8 mouse cellular contexts compared by ENCODE assay signal in the genomic region with DNA sequence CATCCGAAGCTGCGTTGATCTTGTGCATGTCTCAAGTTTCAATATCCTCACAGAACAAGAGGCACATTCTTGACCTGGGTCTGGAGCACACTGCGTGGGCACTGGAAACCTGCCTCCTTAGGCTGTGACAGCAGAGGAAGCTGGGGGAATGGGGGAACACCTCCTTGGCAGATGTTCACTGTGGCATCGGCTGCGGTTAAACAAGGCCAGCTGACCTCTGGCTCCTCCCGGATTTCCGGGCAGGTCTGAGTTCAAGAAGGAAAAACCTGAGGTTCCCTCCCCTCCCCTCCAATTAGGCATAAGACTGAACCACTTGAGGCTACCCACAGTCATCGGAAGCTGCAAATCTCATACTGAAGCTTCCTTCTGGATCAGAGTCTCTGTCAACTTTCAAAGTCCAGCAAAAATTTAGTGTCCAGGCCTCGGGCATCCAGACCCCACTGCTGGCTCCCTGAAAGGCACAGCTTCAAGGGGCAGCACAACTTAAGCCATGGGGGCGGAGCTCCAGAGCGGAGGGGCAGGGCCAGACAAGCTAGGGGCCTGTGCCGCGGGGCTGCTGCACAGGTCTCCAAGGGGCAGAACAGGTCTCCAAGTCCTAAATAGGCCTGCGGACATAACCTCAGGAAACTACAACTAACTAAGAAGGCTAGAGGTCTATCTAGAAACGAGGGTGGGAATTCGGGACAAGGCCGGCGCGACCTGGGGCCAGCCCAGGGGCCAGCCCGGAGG. TPM values are rescaled to one million over a fixed set of nuclear protein-coding genes. Genes with fewer than 3 reads are reported as not detected.
DNase-seq lines count a peak whose midpoint lies in the region; ATAC-seq and TF ChIP-seq lines count a peak whose summit lies in the region.

No protein-coding gene starts in this region.

- H3K9ac ChIP-seq in embryonic facial prominence, embryonic 11.5 days (replicated peaks; ENCODE audit: low read length) = peak overlapping the region; percentile 39; the same call in 1 of the 2 replicates
- peak overlapping the region; percentile 32 for H3K9ac ChIP-seq in intestine, embryonic 14.5 days (ENCODE audit: low read length)

- WGBS in cerebellum, adult 2 months = 36% methylated on average over 20 of the region's 20 CpGs
- 5% methylated on average over 20 of the region's 20 CpGs for WGBS in embryonic facial prominence, embryonic 11.5 days
- 6% methylated on average over 20 of the region's 20 CpGs for WGBS in intestine, embryonic 14.5 days
- 8% methylated on average over 20 of the region's 20 CpGs for WGBS in macrophage (ENCODE audit: missing documents)

- no peaks in the 10 kb centered on the region for H3K79me2 ChIP-seq in macrophage (ENCODE audit: inconsistent target)

- no peaks in the 10 kb centered on the region for H3K27me3 ChIP-seq in cerebellum, adult 2 months (ENCODE audit: control insufficient read depth, insufficient read depth, low read length)
- peaks cover 16% of the 10 kb centered on the region for H3K27me3 ChIP-seq in embryonic facial prominence, embryonic 11.5 days (ENCODE audit: control insufficient read depth, insufficient read depth, low read length)
- H3K27me3 ChIP-seq in intestine, embryonic 14.5 days (replicated peaks; ENCODE audit: control insufficient read depth, insufficient read depth, low read length) = peaks cover 26% of the 10 kb centered on the region

- no peak for TF ChIP-seq CTCF in cerebellum, adult 2 months (IDR thresholded peaks at IDR 0.05; ENCODE audit: borderline replicate concordance, insufficient read depth, low read depth, low read length)

- peak overlapping the region; percentile 2 for H3K4me3 ChIP-seq in cerebellum, adult 2 months (replicated peaks; ENCODE audit: insufficient read depth, low read depth, low read length)
- H3K4me3 ChIP-seq in embryonic facial prominence, embryonic 11.5 days (ENCODE audit: low read depth, low read length) = peak overlapping the region; percentile 71
- H3K4me3 ChIP-seq in intestine, embryonic 14.5 days (ENCODE audit: low read depth, low read length) = peak overlapping the region; percentile 62
- H3K4me3 ChIP-seq in macrophage (ENCODE audit: inconsistent target) = peak overlapping the region; percentile 19; the same call in 1 of the 2 replicates

- peak; percentile 40 for ATAC-seq in embryonic facial prominence, embryonic 11.5 days (replicated peaks; ENCODE audit: insufficient number of reproducible peaks, low FRiP score, low TSS enrichment, low read depth)
- ATAC-seq in intestine, embryonic 14.5 days (replicated peaks; ENCODE audit: low FRiP score, low TSS enrichment, low read depth) = peak; percentile 36

- DNase-seq in cerebellum, adult 2 months = no peak
- no peak for DNase-seq in cerebellum, postnatal 4 days (ENCODE audit: low spot score in 2 of 2)
- peak; percentile 74 for DNase-seq in 3T3-L1 (ENCODE audit: low read depth, low spot score)
- peak; percentile 28 for DNase-seq in embryonic facial prominence, embryonic 11.5 days (ENCODE audit: low spot score)
- DNase-seq in intestine, embryonic 14.5 days (ENCODE audit: low spot score) = no peak
- DNase-seq in thymus, postnatal 4 days = peak; percentile 66
- no peak for DNase-seq in layer of hippocampus, adult 18-20 months (ENCODE audit: low spot score in 2 of 2)

- H3K9me3 ChIP-seq in embryonic facial prominence, embryonic 11.5 days (replicated peaks; ENCODE audit: control insufficient read depth, low read length) = no peaks in the 10 kb centered on the region
- H3K9me3 ChIP-seq in intestine, embryonic 14.5 days (ENCODE audit: control insufficient read depth, low read length) = no peaks in the 10 kb centered on the region

- H3K36me3 ChIP-seq in embryonic facial prominence, embryonic 11.5 days (replicated peaks; ENCODE audit: control insufficient read depth, insufficient read depth, low read depth, low read length) = no peaks in the 10 kb centered on the region
- H3K36me3 ChIP-seq in intestine, embryonic 14.5 days (ENCODE audit: control insufficient read depth, insufficient read depth, low read length) = no peaks in the 10 kb centered on the region
- H3K36me3 ChIP-seq in macrophage (ENCODE audit: inconsistent target) = no peaks in the 10 kb centered on the region

- no peak overlapping the region for H3K27ac ChIP-seq in cerebellum, adult 2 months (ENCODE audit: insufficient read depth, low read length)
- peak overlapping the region; percentile 15; the same call in 1 of the 2 replicates for H3K27ac ChIP-seq in embryonic facial prominence, embryonic 11.5 days (replicated peaks; ENCODE audit: low read depth, low read length)
- H3K27ac ChIP-seq in intestine, embryonic 14.5 days (ENCODE audit: low read depth) = peak overlapping the region; percentile 64; the same call in 1 of the 2 replicates
- H3K27ac ChIP-seq in macrophage = peak overlapping the region; percentile 45

- no peak for TF ChIP-seq POLR2A in cerebellum, adult 2 months (IDR thresholded peaks at IDR 0.05; ENCODE audit: borderline replicate concordance, insufficient read depth, low read length)

- peaks cover 17% of the 10 kb centered on the region for H3K4me1 ChIP-seq in cerebellum, adult 2 months (ENCODE audit: control insufficient read depth, insufficient read depth, low read length)
- H3K4me1 ChIP-seq in embryonic facial prominence, embryonic 11.5 days (ENCODE audit: control insufficient read depth, insufficient read depth, low read length) = peaks cover 16% of the 10 kb centered on the region
- H3K4me1 ChIP-seq in intestine, embryonic 14.5 days (replicated peaks; ENCODE audit: control insufficient read depth, insufficient read depth, low read length) = peaks cover 29% of the 10 kb centered on the region

- peak overlapping the region; percentile 53 for H3K4me2 ChIP-seq in embryonic facial prominence, embryonic 11.5 days (ENCODE audit: low read depth, low read length)
- H3K4me2 ChIP-seq in intestine, embryonic 14.5 days (ENCODE audit: low read length) = peak overlapping the region; percentile 56

RNA-seq across cellular contexts. Expression of gene Zfpm1, which starts 1.2 kb away (rescaled TPM):
- 19.6 and 20.1 TPM in 2 replicates for polyA plus RNA-seq in cerebellum, adult 2 months (2012; rRNA removed)
- polyA plus RNA-seq in embryonic facial prominence, embryonic 11.5 days (2014; fragmentation: Nextera tagmentation; extraction: Ambion mirVana) = 1.5 and 1.8 TPM in 2 replicates
- 4.2 and 6.4 TPM in 2 replicates for polyA plus RNA-seq in intestine, embryonic 14.5 days (2014; fragmentation: Nextera tagmentation; extraction: Ambion mirVana)
- 1 to 10 TPM in 24 of 26 experiments, under 1 TPM in 1, not detected in 1; 0.81 to 6.1 (median 2.1) TPM for total RNA-seq in macrophage (2018; cell fraction: chromatin; rRNA removed)
- 1 to 10 TPM; 1.3 to 3.4 (median 2.5) TPM for total RNA-seq in macrophage (2018; cell fraction: cytosol; rRNA removed)
- total RNA-seq in macrophage (2018; cell fraction: nucleus; rRNA removed) = 1 to 10 TPM in 25 of 26 experiments, under 1 TPM in 1; 0.32 to 10.0 (median 2.8) TPM
- polyA plus RNA-seq in macrophage (2018) = 2.0 to 3.6 TPM (median 2.3 TPM) in 3 replicates
- total RNA-seq in layer of hippocampus, adult 18-20 months (2021) = 10 to 100 TPM; 43.7 to 52.2 TPM

Comparison
In these comparisons a context has a peak if more than half of its experiments do, and no peak if none do; other contexts are left out.
1. DNase-seq: peak in 3T3-L1 (single experiment), embryonic facial prominence, embryonic 11.5 days (single experiment) and thymus, postnatal 4 days (single experiment); none in cerebellum, adult 2 months (0 of 2), cerebellum, postnatal 4 days (0 of 2), intestine, embryonic 14.5 days (single experiment) and layer of hippocampus, adult 18-20 months (0 of 2).
2. H3K4me3 ChIP-seq: peak in every context shown above with its lines; median percentile 71 in embryonic facial prominence, embryonic 11.5 days; 62 in intestine, embryonic 14.5 days; 19 in macrophage; 2 in cerebellum, adult 2 months.